Mouse (Mus musculus) retina, postnatal 1 day (tissue): ENCODE measurements around the gene Sergef.
"Not testable (repeated sequence)": the region's sequence is repeated elsewhere in the genome, so short reads cannot be mapped to it uniquely, and the experiment has no call there.

Experiments used
- DNase-seq: peaks from one replicate; pipeline ENCODE4 v3.0.0-alpha.2; 2012

Sergef gene

GRCm38 (mm10) chr7:46639692-46640031, at the start of gene Sergef:
TSS of gene Sergef (minus strand) at chr7:46639807.
- DNase-seq: peak; percentile 95

GRCm38 (mm10) chr7:46686827-46687226, 47.2 kb upstream of the Sergef start:
- DNase-seq: no peak

- no peak for DNase-seq
Observed at GRCm38 (mm10) chr7:46680732-46681131, 41.1 kb upstream of the Sergef start.

GRCm38 (mm10) chr7:46679044-46679443, 39.4 kb upstream of the Sergef start:
- not testable (repeated sequence) for DNase-seq

GRCm38 (mm10) chr7:46678417-46678816, 38.8 kb upstream of the Sergef start:
- no peak for DNase-seq

GRCm38 (mm10) chr7:46676808-46677360, 37.3 kb upstream of the Sergef start:
- DNase-seq: no peak

- DNase-seq: no peak
Observed at GRCm38 (mm10) chr7:46675886-46676285, 36.3 kb upstream of the Sergef start.

GRCm38 (mm10) chr7:46675061-46675460, 35.5 kb upstream of the Sergef start:
- no peak for DNase-seq

- no peak for DNase-seq
Observed at GRCm38 (mm10) chr7:46672160-46672672, 32.6 kb upstream of the Sergef start, which contains the start of gene Tph1. TSS of gene Tph1 (minus strand) at chr7:46672537.

GRCm38 (mm10) chr7:46667256-46667655, 27.6 kb upstream of the Sergef start:
- DNase-seq: peak; percentile 70

- DNase-seq: peak; percentile 68
Observed at GRCm38 (mm10) chr7:46665236-46665635, 25.6 kb upstream of the Sergef start.

GRCm38 (mm10) chr7:46661591-46662090, 22.0 kb upstream of the Sergef start:
- no peak for DNase-seq

GRCm38 (mm10) chr7:46652279-46652678, 12.7 kb upstream of the Sergef start:
- DNase-seq: no peak

GRCm38 (mm10) chr7:46650231-46650630, 10.6 kb upstream of the Sergef start:
- DNase-seq: not testable (repeated sequence)

- DNase-seq: peak; percentile 11
Observed at GRCm38 (mm10) chr7:46648431-46649140, 9.0 kb upstream of the Sergef start.

GRCm38 (mm10) chr7:46643172-46643571, 3.6 kb upstream of the Sergef start:
- peak; percentile 13 for DNase-seq

- DNase-seq: no peak
Observed at GRCm38 (mm10) chr7:46640062-46640461, 455 bp upstream of the Sergef start.

GRCm38 (mm10) chr7:46638889-46639691, 517 bp downstream of the Sergef start:
- DNase-seq: no peak

- DNase-seq: no peak
Observed at GRCm38 (mm10) chr7:46628375-46628975, 11.1 kb downstream of the Sergef start.

GRCm38 (mm10) chr7:46623979-46624378, 15.6 kb downstream of the Sergef start:
- DNase-seq: peak; percentile 51

- no peak for DNase-seq
Observed at GRCm38 (mm10) chr7:46618416-46619110, 21.0 kb downstream of the Sergef start.

- no peak for DNase-seq
Observed at GRCm38 (mm10) chr7:46616429-46617005, 23.1 kb downstream of the Sergef start.
